Mouse (Mus musculus) left cerebral cortex, adult 9 months (tissue): ENCODE measurements at regions not wholly inside any gene's neighbourhood (a gene's known extent, or its start where the extent isn't known, plus 50 kb on each side); places are given as distances from the start of the nearest gene placed in this dataset.

ENCODE experiments used
- DNase-seq, 2 experiments: peaks; one replicate each; pipeline ENCODE4 v3.0.0; 2022; ENCODE audit warnings: low spot score in 2 of 2

GRCm38 (mm10) chr3:120748513-120748912, 423.0 kb downstream of the Rwdd3 start:
- no peak for DNase-seq

- DNase-seq, result peak in 1 of 2 experiments; percentile 19
Measured at GRCm38 (mm10) chr3:120747678-120748077, 423.8 kb downstream of the Rwdd3 start.

GRCm38 (mm10) chr3:120733332-120733731, 438.2 kb downstream of the Rwdd3 start:
- DNase-seq, result no peak

- DNase-seq, result no peak
Measured at GRCm38 (mm10) chr3:120732391-120732790, 439.1 kb downstream of the Rwdd3 start.

- peak in 1 of 2 experiments; percentile 18 for DNase-seq
Measured at GRCm38 (mm10) chr3:120731287-120731686, 440.2 kb downstream of the Rwdd3 start.

GRCm38 (mm10) chr3:120730225-120730624, 441.3 kb downstream of the Rwdd3 start:
- DNase-seq, result no peak

- peak; percentile 52 to 56 for DNase-seq
Measured at GRCm38 (mm10) chr3:120729671-120730070, 441.8 kb downstream of the Rwdd3 start.

GRCm38 (mm10) chr3:120685227-120685626, 486.3 kb downstream of the Rwdd3 start:
- no peak for DNase-seq

- DNase-seq, result no peak
Measured at GRCm38 (mm10) chr3:120675906-120676305, 495.6 kb downstream of the Rwdd3 start.

- no peak for DNase-seq
Measured at GRCm38 (mm10) chr3:120668654-120669053, 502.8 kb downstream of the Rwdd3 start.

GRCm38 (mm10) chr3:120662521-120662920, 509.0 kb downstream of the Rwdd3 start:
- peak in 1 of 2 experiments; percentile 25 for DNase-seq

GRCm38 (mm10) chr3:120660776-120661175, 510.7 kb downstream of the Rwdd3 start:
- DNase-seq, result no peak

GRCm38 (mm10) chr3:120649047-120649868, 522.2 kb downstream of the Rwdd3 start:
- no peak for DNase-seq

GRCm38 (mm10) chr3:120648391-120648790, 523.1 kb downstream of the Rwdd3 start:
- DNase-seq, result no peak

GRCm38 (mm10) chr3:120636669-120637305, 534.7 kb downstream of the Rwdd3 start:
- peak in 1 of 2 experiments; percentile 47 for DNase-seq

GRCm38 (mm10) chr3:120618358-120618757, 553.1 kb downstream of the Rwdd3 start:
- no peak for DNase-seq

GRCm38 (mm10) chr3:120594226-120594625, 577.3 kb downstream of the Rwdd3 start:
- no peak for DNase-seq

GRCm38 (mm10) chr3:120591183-120591582, 580.3 kb downstream of the Rwdd3 start:
- no peak for DNase-seq

- peak; percentile 3 to 56 for DNase-seq
Measured at GRCm38 (mm10) chr3:120570806-120571425, 600.6 kb downstream of the Rwdd3 start.

- DNase-seq, result no peak
Measured at GRCm38 (mm10) chr3:120541556-120542476, 629.7 kb downstream of the Rwdd3 start.

- no peak for DNase-seq
Measured at GRCm38 (mm10) chr3:120533901-120534300, 637.6 kb downstream of the Rwdd3 start.
